Mouse (Mus musculus) adrenal gland, postnatal 25 days (tissue): Measurements from ENCODE around the gene Sfpq. TPM values are rescaled to one million over a fixed set of nuclear protein-coding genes. Genes with fewer than 3 reads are reported as not detected.

Experiments
- total RNA-seq: library from RNA; stranded (reverse); gene quantifications from 2 replicates; pipeline ENCODE4 v1.2.3, GENCODE M21; 2021

Sfpq gene
- total RNA-seq, 1 experiment from 2014 or later, result 203 TPM

Other genes starting within 250 kb of the Sfpq start
- gene Zmym4, start 53.2 kb upstream of the Sfpq start, total RNA-seq, result 46.7 and 56.0 TPM in 2 replicates
- gene Zmym1, start 39.8 kb downstream of the Sfpq start, total RNA-seq, result 10.0 and 10.7 TPM in 2 replicates
- 20.3 and 21.6 TPM in 2 replicates for gene Zmym6, start 56.1 kb downstream of the Sfpq start, total RNA-seq
- 26.2 and 30.3 TPM in 2 replicates for gene Tmem35b, start 102.4 kb downstream of the Sfpq start, total RNA-seq
- gene Dlgap3, start 147.9 kb downstream of the Sfpq start, total RNA-seq, result 4.5 and 6.0 TPM in 2 replicates
- gene Smim12, start 222.5 kb downstream of the Sfpq start, total RNA-seq, result 48.8 and 55.9 TPM in 2 replicates